In genomic region chr16:36596671-36597410, GRCm38 (mm10) we compare ENCODE assay signal across 25 mouse cellular contexts. TPM values are rescaled to one million over a fixed set of nuclear protein-coding genes. Genes with fewer than 3 reads are reported as not detected.
DNase-seq lines count a peak whose midpoint lies in the region; ATAC-seq and TF ChIP-seq lines count a peak whose summit lies in the region.
"Had no signal": no experiment of that assay in that cellular context is flagged by ENCODE, and none has a peak within 500 bp of the region (broad histone marks: within the 10 kb centered on the region; RNA-seq: fewer than 3 reads in every experiment).

No protein-coding gene starts in this region.

- no peak overlapping the region for H3K9ac ChIP-seq in kidney, embryonic 16.5 days (replicated peaks; ENCODE audit: low read length)
- H3K9ac ChIP-seq: embryonic facial prominence, embryonic 12.5 days; embryonic facial prominence, embryonic 15.5 days; forebrain, postnatal 0 days; hindbrain, embryonic 12.5 days; hindbrain, embryonic 15.5 days had no signal

- H3K9me3 ChIP-seq in kidney, embryonic 16.5 days (ENCODE audit: low read length), result no peaks in the 10 kb centered on the region
- H3K9me3 ChIP-seq: embryonic facial prominence, embryonic 12.5 days; embryonic facial prominence, embryonic 15.5 days; hindbrain, embryonic 12.5 days; hindbrain, embryonic 15.5 days had no signal

- no peaks in the 10 kb centered on the region for H3K4me1 ChIP-seq in kidney, adult 2 months (ENCODE audit: control insufficient read depth, insufficient read depth, low read length)
- H3K4me1 ChIP-seq in kidney, embryonic 16.5 days (ENCODE audit: insufficient read depth, low read length), result no peaks in the 10 kb centered on the region
- H3K4me1 ChIP-seq: embryonic facial prominence, embryonic 12.5 days; embryonic facial prominence, embryonic 15.5 days; hindbrain, embryonic 12.5 days; hindbrain, embryonic 15.5 days had no signal

- no peak overlapping the region for H3K4me3 ChIP-seq in kidney, adult 2 months (ENCODE audit: insufficient read depth, low read depth, low read length)
- no peak overlapping the region for H3K4me3 ChIP-seq in kidney, embryonic 16.5 days (ENCODE audit: low read length)
- H3K4me3 ChIP-seq: embryonic facial prominence, embryonic 12.5 days; embryonic facial prominence, embryonic 15.5 days; gastrocnemius, adult 2 months; hindbrain, embryonic 12.5 days; hindbrain, embryonic 15.5 days had no signal

- peak; percentile 70 for DNase-seq in kidney, adult 2 months
- peak; percentile 26 for DNase-seq in kidney, postnatal 10 days
- peak; percentile 39 to 56 for DNase-seq in kidney, postnatal 25 days
- DNase-seq in embryo, embryonic 11 days, result no peak
- no peak for DNase-seq in testis, postnatal 14 days (ENCODE audit: low spot score)
- DNase-seq: adrenal gland, adult 2 months; adrenal gland, postnatal 25 days; cerebellum, adult 18-20 months; cerebellum, adult 9-10 months; cerebellum, postnatal 14 days; forebrain, postnatal 0 days; gastrocnemius, adult 2 months; gastrocnemius, postnatal 14 days; heart, adult 11 months had no signal

- H3K27ac ChIP-seq in kidney, adult 2 months (ENCODE audit: insufficient read depth, low read depth, low read length), result peak overlapping the region; percentile 84; the same call in 1 of the 2 replicates
- H3K27ac ChIP-seq in kidney, embryonic 16.5 days (ENCODE audit: low read length), result no peak overlapping the region
- H3K27ac ChIP-seq: embryonic facial prominence, embryonic 12.5 days; embryonic facial prominence, embryonic 15.5 days; gastrocnemius, adult 2 months; hindbrain, embryonic 12.5 days; hindbrain, embryonic 15.5 days had no signal

- H3K27me3 ChIP-seq in kidney, adult 2 months (replicated peaks; ENCODE audit: control insufficient read depth, insufficient read depth, low read length), result no peaks in the 10 kb centered on the region
- no peaks in the 10 kb centered on the region for H3K27me3 ChIP-seq in kidney, embryonic 16.5 days (ENCODE audit: insufficient read depth, low read length)
- H3K27me3 ChIP-seq: embryonic facial prominence, embryonic 12.5 days; embryonic facial prominence, embryonic 15.5 days; hindbrain, embryonic 12.5 days; hindbrain, embryonic 15.5 days had no signal

- WGBS in kidney, adult 2 months, result 64% methylated on average over 10 of the region's 10 CpGs
- 86% methylated on average over 10 of the region's 10 CpGs for WGBS in kidney, embryonic 16.5 days

- TF ChIP-seq CTCF in kidney, adult 2 months (conservative IDR thresholded peaks at IDR 0.05; ENCODE audit: insufficient read depth, insufficient read length, low read depth, low read length), result no peak

- no peaks in the 10 kb centered on the region for H3K36me3 ChIP-seq in kidney, adult 2 months (ENCODE audit: control insufficient read depth, insufficient read depth, low read length)
- H3K36me3 ChIP-seq in kidney, embryonic 16.5 days (ENCODE audit: insufficient read depth, low read length), result no peaks in the 10 kb centered on the region
- H3K36me3 ChIP-seq: embryonic facial prominence, embryonic 12.5 days; embryonic facial prominence, embryonic 15.5 days; hindbrain, embryonic 12.5 days; hindbrain, embryonic 15.5 days had no signal

- no peak for ATAC-seq in kidney, embryonic 16.5 days (ENCODE audit: low FRiP score, low TSS enrichment)
- ATAC-seq: CD4-positive, CD25-positive, alpha-beta regulatory T cell, adult 4 months; forebrain, embryonic 14.5 days; forebrain, postnatal 0 days had no signal

- no peak for TF ChIP-seq POLR2A in kidney, adult 2 months (IDR thresholded peaks at IDR 0.05; ENCODE audit: low read depth, low read length)

- H3K4me2 ChIP-seq in kidney, embryonic 16.5 days (replicated peaks; ENCODE audit: low read depth, low read length), result no peak overlapping the region
- H3K4me2 ChIP-seq: embryonic facial prominence, embryonic 12.5 days; embryonic facial prominence, embryonic 15.5 days; heart, embryonic 11.5 days; hindbrain, embryonic 12.5 days; hindbrain, embryonic 15.5 days had no signal

RNA-seq across cellular contexts. Expression of gene Casr, which starts 34.9 kb away (rescaled TPM):
- polyA plus RNA-seq in kidney, adult 2 months (2012; rRNA removed), result 17.6 and 26.3 TPM in 2 replicates
- polyA plus RNA-seq in kidney, embryonic 16.5 days (2015; fragmentation: Nextera tagmentation; extraction: Ambion mirVana), result 0.87 and 1.3 TPM in 2 replicates
- polyA plus RNA-seq: adrenal gland, adult 2 months; C2C12; CD4-positive, CD25-positive, alpha-beta regulatory T cell, adult 4 months; forebrain, embryonic 14.5 days; heart, embryonic 14.5 days; heart, postnatal 0 days had no signal

Comparison
In these comparisons a context has a peak if more than half of its experiments do, and no peak if none do; other contexts are left out.
1. DNase-seq: peak in kidney, adult 2 months (single experiment), kidney, postnatal 10 days (single experiment) and kidney, postnatal 25 days (2 of 2); none in embryo, embryonic 11 days (single experiment) and testis, postnatal 14 days (single experiment).